Mouse (Mus musculus): ENCODE results near the gene Rngtt. TPM values are rescaled to one million over a fixed set of nuclear protein-coding genes. Genes with fewer than 3 reads are reported as not detected.

The Rngtt gene
- polyA plus RNA-seq, 1 experiment from 2014 or later, result 22.6 TPM

DNA sequence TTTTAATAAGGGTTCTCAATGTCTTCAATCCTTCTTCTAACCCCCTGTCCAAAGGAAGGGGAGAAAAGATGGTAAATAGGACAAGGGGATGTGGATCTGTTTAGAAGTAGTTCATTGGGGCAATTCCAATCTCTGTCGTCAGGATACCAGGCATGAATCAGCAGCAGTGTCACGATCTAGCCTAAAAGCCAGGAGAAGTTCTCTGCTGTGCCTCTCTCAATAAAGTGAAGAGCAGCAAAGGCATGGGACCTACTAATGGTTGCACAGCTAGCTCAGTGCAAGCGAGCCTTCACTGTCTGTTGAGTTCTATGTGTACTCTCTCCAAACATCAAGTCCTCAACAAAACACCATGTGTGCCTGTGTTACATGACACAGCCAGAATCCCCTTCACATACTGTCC, 158.0 kb downstream of the Rngtt start:
- 87% methylated on average over 3 of the region's 3 CpGs for WGBS
- Histone ChIP-seq H3K9ac (ENCODE audit: low read length) (no peak overlapping the region), H3K27me3 (replicated peaks; ENCODE audit: control insufficient read depth, insufficient read depth, low read length) (no peaks in the 10 kb centered on the region), H3K4me3 (ENCODE audit: low read depth, low read length) (no peak overlapping the region), H3K36me3 (ENCODE audit: control insufficient read depth, insufficient read depth, low read length) (peaks cover 3% of the 10 kb centered on the region; the same call in 1 of the 2 replicates), H3K4me2 (ENCODE audit: low read length) (no peak overlapping the region), H3K9me3 (ENCODE audit: control insufficient read depth, low read length) (no peaks in the 10 kb centered on the region), H3K27ac (ENCODE audit: low read depth) (no peak overlapping the region), H3K4me1 (replicated peaks; ENCODE audit: control insufficient read depth, insufficient read depth, low read length) (no peaks in the 10 kb centered on the region)
- DNase-seq (ENCODE audit: low spot score) (no peak), ATAC-seq (replicated peaks; ENCODE audit: low FRiP score, low TSS enrichment, low read depth) (no peak)

DNA sequence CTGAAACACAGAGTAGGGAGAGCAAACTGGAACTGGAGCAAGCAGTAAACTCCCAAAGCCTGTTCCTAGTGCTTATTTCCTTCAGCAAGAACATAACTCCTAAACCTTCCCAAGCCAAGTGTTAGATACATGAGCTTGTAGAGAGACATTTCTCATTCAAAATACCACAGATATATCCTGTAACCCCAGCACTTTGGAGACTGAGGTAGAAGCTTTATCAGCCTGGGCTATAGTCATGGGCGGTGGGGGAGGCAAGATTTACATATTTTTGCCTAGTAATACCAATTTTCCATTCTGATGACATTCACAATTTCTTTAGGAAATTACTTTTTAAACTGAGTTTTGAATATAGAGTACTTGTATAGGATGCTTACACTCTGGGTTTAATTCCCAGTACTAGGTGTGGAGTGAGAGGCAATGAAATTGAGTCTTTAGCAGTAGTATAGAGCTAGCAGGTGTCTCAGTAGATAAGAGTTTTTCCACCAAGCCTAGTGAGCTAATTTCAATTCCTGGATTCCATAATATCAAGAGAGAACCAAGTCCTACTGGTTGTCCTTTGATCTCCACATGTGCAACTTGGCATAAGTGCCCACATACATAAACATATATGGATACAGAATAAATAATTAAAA, 160.7 kb downstream of the Rngtt start:
- 100% methylated on average over 1 of the region's 1 CpGs for WGBS
- ATAC-seq (replicated peaks; ENCODE audit: low FRiP score, low TSS enrichment, low read depth) (no peak), DNase-seq (ENCODE audit: low spot score) (no peak)

GRCm38 (mm10) chr4:33478011-33478785, 168.1 kb downstream of the Rngtt start:
- Histone ChIP-seq H3K4me3 (ENCODE audit: low read depth, low read length) (no peak overlapping the region), H3K36me3 (ENCODE audit: control insufficient read depth, insufficient read depth, low read length) (no peaks in the 10 kb centered on the region), H3K4me2 (ENCODE audit: low read length) (no peak overlapping the region), H3K4me1 (replicated peaks; ENCODE audit: control insufficient read depth, insufficient read depth, low read length) (no peaks in the 10 kb centered on the region), H3K9me3 (ENCODE audit: control insufficient read depth, low read length) (no peaks in the 10 kb centered on the region), H3K27me3 (replicated peaks; ENCODE audit: control insufficient read depth, insufficient read depth, low read length) (no peaks in the 10 kb centered on the region), H3K9ac (ENCODE audit: low read length) (no peak overlapping the region), H3K27ac (ENCODE audit: low read depth) (no peak overlapping the region)
- no peak for ATAC-seq (replicated peaks; ENCODE audit: low FRiP score, low TSS enrichment, low read depth)
- WGBS, result 92% methylated on average over 8 of the region's 8 CpGs
- DNase-seq (ENCODE audit: low spot score), result no peak

More for the DNA sequence above, 160.7 kb downstream of the Rngtt start:
- Histone ChIP-seq H3K4me3 (ENCODE audit: low read depth, low read length) (no peak overlapping the region), H3K9ac (ENCODE audit: low read length) (no peak overlapping the region), H3K9me3 (ENCODE audit: control insufficient read depth, low read length) (no peaks in the 10 kb centered on the region), H3K4me2 (ENCODE audit: low read length) (no peak overlapping the region), H3K27ac (ENCODE audit: low read depth) (no peak overlapping the region), H3K36me3 (ENCODE audit: control insufficient read depth, insufficient read depth, low read length) (peaks cover 3% of the 10 kb centered on the region; the same call in 1 of the 2 replicates), H3K27me3 (replicated peaks; ENCODE audit: control insufficient read depth, insufficient read depth, low read length) (no peaks in the 10 kb centered on the region), H3K4me1 (replicated peaks; ENCODE audit: control insufficient read depth, insufficient read depth, low read length) (no peaks in the 10 kb centered on the region)

DNA sequence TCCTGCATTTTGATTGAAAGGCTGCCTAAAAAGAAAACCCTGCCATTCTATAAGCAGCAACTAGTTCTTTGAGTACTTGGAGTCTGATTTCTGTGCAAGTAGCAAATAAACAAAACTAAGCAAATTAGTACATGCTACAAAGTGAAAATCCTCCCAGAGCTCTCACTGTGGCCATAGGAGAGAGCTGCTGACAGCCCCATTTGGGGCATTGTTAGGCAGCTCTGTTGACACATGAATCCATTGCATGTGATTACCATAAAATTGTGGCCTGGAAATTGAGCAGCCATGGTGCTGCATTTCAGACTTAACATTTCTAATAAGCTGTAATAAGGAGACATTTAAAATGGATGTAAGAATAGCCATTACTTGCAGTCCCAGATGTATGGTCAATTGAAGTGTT, 171.6 kb downstream of the Rngtt start:
- Histone ChIP-seq H3K27me3 (replicated peaks; ENCODE audit: control insufficient read depth, insufficient read depth, low read length) (no peaks in the 10 kb centered on the region), H3K27ac (ENCODE audit: low read depth) (no peak overlapping the region), H3K4me3 (ENCODE audit: low read depth, low read length) (no peak overlapping the region), H3K36me3 (ENCODE audit: control insufficient read depth, insufficient read depth, low read length) (no peaks in the 10 kb centered on the region), H3K9me3 (ENCODE audit: control insufficient read depth, low read length) (no peaks in the 10 kb centered on the region), H3K9ac (ENCODE audit: low read length) (no peak overlapping the region), H3K4me1 (replicated peaks; ENCODE audit: control insufficient read depth, insufficient read depth, low read length) (0 out of 2 replicates have a peak, but pooled peaks cover 4% of the 10 kb centered on the region), H3K4me2 (ENCODE audit: low read length) (no peak overlapping the region)
- DNase-seq (ENCODE audit: low spot score), result no peak
- ATAC-seq (replicated peaks; ENCODE audit: low FRiP score, low TSS enrichment, low read depth), result no peak

DNA sequence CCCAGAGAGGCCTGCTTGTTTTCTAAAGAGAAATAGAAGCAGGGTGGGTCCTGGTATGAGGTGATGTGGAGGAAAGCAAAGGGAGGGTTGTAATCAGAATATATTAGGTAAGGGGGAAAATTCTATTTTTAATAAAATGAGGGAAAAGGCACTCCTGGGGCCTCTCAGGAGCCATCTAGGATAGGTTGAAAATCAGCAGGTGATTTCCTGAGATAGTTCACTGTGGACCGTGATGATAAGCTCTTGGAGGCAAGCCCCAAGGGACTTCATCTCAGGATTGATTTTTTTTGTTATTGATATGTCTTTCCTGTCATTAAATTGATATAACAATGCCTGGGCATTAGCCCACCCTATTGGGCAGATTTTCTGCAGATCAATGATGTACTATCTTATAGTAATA, 175.9 kb downstream of the Rngtt start:
- ATAC-seq (replicated peaks; ENCODE audit: low FRiP score, low TSS enrichment, low read depth) (no peak), DNase-seq (ENCODE audit: low spot score) (no peak)
- no peak overlapping the region for H3K9ac ChIP-seq (ENCODE audit: low read length)
- no peaks in the 10 kb centered on the region for H3K27me3 ChIP-seq (replicated peaks; ENCODE audit: control insufficient read depth, insufficient read depth, low read length)
- no peak overlapping the region for H3K27ac ChIP-seq (ENCODE audit: low read depth)
- 83% methylated on average over 1 of the region's 1 CpGs for WGBS
- no peak overlapping the region for H3K4me3 ChIP-seq (ENCODE audit: low read depth, low read length)
- H3K9me3 ChIP-seq (ENCODE audit: control insufficient read depth, low read length), result no peaks in the 10 kb centered on the region
- no peak overlapping the region for H3K4me2 ChIP-seq (ENCODE audit: low read length)
- H3K4me1 ChIP-seq (replicated peaks; ENCODE audit: control insufficient read depth, insufficient read depth, low read length), result 0 out of 2 replicates have a peak, but pooled peaks cover 4% of the 10 kb centered on the region
- H3K36me3 ChIP-seq (ENCODE audit: control insufficient read depth, insufficient read depth, low read length), result no peaks in the 10 kb centered on the region

GRCm38 (mm10) chr4:33491108-33491507, 181.0 kb downstream of the Rngtt start:
- 48% methylated on average over 1 of the region's 1 CpGs for whole genome bisulfite sequencing
- Histone ChIP-seq H3K27ac (ENCODE audit: low read depth) (no peak overlapping the region), H3K4me3 (ENCODE audit: low read depth, low read length) (no peak overlapping the region), H3K9me3 (ENCODE audit: control insufficient read depth, low read length) (no peaks in the 10 kb centered on the region), H3K27me3 (replicated peaks; ENCODE audit: control insufficient read depth, insufficient read depth, low read length) (no peaks in the 10 kb centered on the region), H3K4me1 (replicated peaks; ENCODE audit: control insufficient read depth, insufficient read depth, low read length) (0 out of 2 replicates have a peak, but pooled peaks cover 4% of the 10 kb centered on the region), H3K4me2 (ENCODE audit: low read length) (no peak overlapping the region), H3K36me3 (ENCODE audit: control insufficient read depth, insufficient read depth, low read length) (no peaks in the 10 kb centered on the region), H3K9ac (ENCODE audit: low read length) (no peak overlapping the region)
- no peak; the same call in 1 of the 2 replicates for ATAC-seq (replicated peaks; ENCODE audit: low FRiP score, low TSS enrichment, low read depth)
- DNase-seq (ENCODE audit: low spot score), result no peak

DNA sequence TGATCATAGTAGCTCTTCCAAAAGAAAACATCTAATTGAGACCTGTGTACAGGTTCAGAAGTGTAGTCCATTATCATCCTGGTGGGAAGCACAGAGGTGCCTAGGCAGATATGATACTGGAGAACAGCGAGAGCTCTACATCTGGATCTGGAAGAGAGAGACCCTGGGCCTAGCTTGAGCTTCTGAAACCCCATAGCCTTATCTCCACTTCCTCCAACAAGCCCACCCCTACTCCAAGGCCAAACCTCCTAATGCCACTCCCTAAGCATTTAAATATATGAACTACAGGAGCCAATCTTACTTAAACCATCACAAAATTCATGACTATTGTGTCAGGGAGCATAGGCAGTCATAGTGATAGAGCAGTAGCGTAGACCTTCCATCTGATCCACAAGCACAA, 184.3 kb downstream of the Rngtt start:
- no peak overlapping the region for H3K4me3 ChIP-seq (ENCODE audit: low read depth, low read length)
- no peaks in the 10 kb centered on the region for H3K9me3 ChIP-seq (ENCODE audit: control insufficient read depth, low read length)
- ATAC-seq (replicated peaks; ENCODE audit: low FRiP score, low TSS enrichment, low read depth) (no peak), DNase-seq (ENCODE audit: low spot score) (no peak)
- no peak overlapping the region for H3K4me2 ChIP-seq (ENCODE audit: low read length)
- no peaks in the 10 kb centered on the region for H3K36me3 ChIP-seq (ENCODE audit: control insufficient read depth, insufficient read depth, low read length)
- WGBS, result 100% methylated on average over 2 of the region's 2 CpGs
- no peaks in the 10 kb centered on the region for H3K27me3 ChIP-seq (replicated peaks; ENCODE audit: control insufficient read depth, insufficient read depth, low read length)
- H3K27ac ChIP-seq (ENCODE audit: low read depth), result no peak overlapping the region
- H3K9ac ChIP-seq (ENCODE audit: low read length), result no peak overlapping the region
- H3K4me1 ChIP-seq (replicated peaks; ENCODE audit: control insufficient read depth, insufficient read depth, low read length), result no peaks in the 10 kb centered on the region

- no peaks in the 10 kb centered on the region for H3K4me1 ChIP-seq (replicated peaks; ENCODE audit: control insufficient read depth, insufficient read depth, low read length)
- no peak for DNase-seq (ENCODE audit: low spot score)
- peaks cover 9% of the 10 kb centered on the region; the same call in 1 of the 2 replicates for H3K36me3 ChIP-seq (ENCODE audit: control insufficient read depth, insufficient read depth, low read length)
- no peak overlapping the region for H3K4me2 ChIP-seq (ENCODE audit: low read length)
- 60% methylated on average over 2 of the region's 2 CpGs for WGBS
- H3K27ac ChIP-seq (ENCODE audit: low read depth), result no peak overlapping the region
- no peaks in the 10 kb centered on the region for H3K27me3 ChIP-seq (replicated peaks; ENCODE audit: control insufficient read depth, insufficient read depth, low read length)
- H3K4me3 ChIP-seq (ENCODE audit: low read depth, low read length), result no peak overlapping the region
- H3K9ac ChIP-seq (ENCODE audit: low read length), result no peak overlapping the region
- no peak for ATAC-seq (replicated peaks; ENCODE audit: low FRiP score, low TSS enrichment, low read depth)
- H3K9me3 ChIP-seq (ENCODE audit: control insufficient read depth, low read length), result no peaks in the 10 kb centered on the region
Measured at GRCm38 (mm10) chr4:33496985-33497384, 186.9 kb downstream of the Rngtt start.

- H3K27ac ChIP-seq (ENCODE audit: low read depth), result no peak overlapping the region
- no peaks in the 10 kb centered on the region for H3K4me1 ChIP-seq (replicated peaks; ENCODE audit: control insufficient read depth, insufficient read depth, low read length)
- H3K9me3 ChIP-seq (ENCODE audit: control insufficient read depth, low read length), result no peaks in the 10 kb centered on the region
- H3K9ac ChIP-seq (ENCODE audit: low read length), result no peak overlapping the region
- DNase-seq (ENCODE audit: low spot score) (no peak), ATAC-seq (replicated peaks; ENCODE audit: low FRiP score, low TSS enrichment, low read depth) (no peak)
- H3K4me2 ChIP-seq (ENCODE audit: low read length), result no peak overlapping the region
- no peaks in the 10 kb centered on the region for H3K27me3 ChIP-seq (replicated peaks; ENCODE audit: control insufficient read depth, insufficient read depth, low read length)
- peaks cover 9% of the 10 kb centered on the region; the same call in 1 of the 2 replicates for H3K36me3 ChIP-seq (ENCODE audit: control insufficient read depth, insufficient read depth, low read length)
- no peak overlapping the region for H3K4me3 ChIP-seq (ENCODE audit: low read depth, low read length)
Measured at GRCm38 (mm10) chr4:33497657-33498056, 187.5 kb downstream of the Rngtt start.
